Mouse (Mus musculus) cortical plate, adult 2 months (tissue): Measurements from ENCODE around the gene Ick.

Experiments used
- CTCF ChIP-seq: fragments of 200-500 bp; IDR thresholded peaks from 2 replicates; pipeline ENCODE4 v1.5.1; 2011; ENCODE audit warnings: mild to moderate bottlenecking, control low read depth, low read length; ENCODE audit not compliant: insufficient read depth; ENCODE audit errors: extremely low read depth
- POLR2A ChIP-seq: fragments of 200-500 bp; IDR thresholded peaks from 2 replicates; pipeline ENCODE4 v1.6.1; 2011; ENCODE audit warnings: mild to moderate bottlenecking, low read length, control low read depth; ENCODE audit not compliant: insufficient read depth; ENCODE audit errors: extremely low read depth

DNA sequence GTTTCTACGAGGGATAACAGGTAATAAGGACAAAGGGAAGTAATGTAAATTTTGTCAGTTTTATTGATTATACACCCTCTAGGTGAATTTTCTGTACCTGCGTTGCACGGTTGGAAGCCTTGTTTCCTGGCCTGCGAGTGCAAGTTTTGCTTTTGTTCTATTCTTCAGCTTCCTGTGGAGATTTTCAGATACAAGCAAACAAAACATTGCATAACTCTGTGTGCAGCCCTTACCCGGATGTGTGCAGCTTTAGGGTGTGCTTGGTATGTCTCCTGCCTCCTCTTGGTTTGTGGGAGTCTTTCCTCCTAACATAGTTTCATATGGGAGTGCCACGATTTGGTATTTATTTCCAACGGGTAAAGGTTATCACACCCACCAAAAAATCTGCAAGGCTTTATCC, 67.8 kb downstream of the Ick start:
- no peak for TF ChIP-seq CTCF
- TF ChIP-seq POLR2A: no peak
